Mouse (Mus musculus): ENCODE measurements around the gene Polr2a. TPM values are rescaled to one million over a fixed set of nuclear protein-coding genes. Genes with fewer than 3 reads are reported as not detected.

Polr2a gene
- polyA plus RNA-seq, 1 experiment from 2014 or later: 14.8 TPM

DNA sequence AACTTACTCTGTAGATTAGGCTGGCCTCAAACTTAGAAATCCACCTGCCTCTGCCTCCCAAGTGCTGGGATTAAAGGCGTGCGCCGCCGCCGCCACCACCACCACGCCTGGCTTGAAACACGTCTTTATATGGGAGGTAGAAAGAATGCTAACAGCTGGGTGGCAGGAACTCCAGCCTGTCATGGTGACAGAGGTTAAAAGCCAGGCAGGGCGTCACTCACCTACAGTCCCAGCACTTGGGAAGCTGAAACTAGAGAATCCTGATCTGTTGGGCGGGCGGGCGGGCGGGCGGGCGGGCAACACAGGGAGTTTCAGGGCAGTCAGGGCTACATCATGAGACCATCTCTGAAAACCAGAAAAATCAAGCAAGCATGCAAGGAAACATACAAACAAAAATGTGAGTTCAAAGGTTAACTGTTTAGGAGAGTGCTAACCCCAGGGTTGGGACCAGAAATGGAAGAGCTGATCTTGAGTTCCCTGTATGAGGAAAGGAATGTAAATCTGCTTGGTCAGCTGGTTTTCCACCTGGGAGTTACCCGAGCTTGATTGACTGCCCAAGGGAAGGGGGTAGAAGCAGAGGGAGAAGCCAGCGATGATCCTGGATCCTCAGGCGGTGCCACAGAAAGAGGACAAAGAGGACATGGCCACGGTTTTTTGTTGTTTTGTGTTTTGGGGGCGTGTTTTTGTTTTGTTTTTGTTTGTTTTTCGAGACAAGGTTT, 45.3 kb downstream of the Polr2a start:
- H3K9ac ChIP-seq (ENCODE audit: low read depth, low read length): no peak overlapping the region
- no peak overlapping the region for H3K4me3 ChIP-seq (ENCODE audit: low read length)
- no peaks in the 10 kb centered on the region for H3K9me3 ChIP-seq (ENCODE audit: control insufficient read depth, low read length)
- peaks cover 5% of the 10 kb centered on the region for H3K4me1 ChIP-seq (ENCODE audit: control insufficient read depth, insufficient read depth, low read length)
- H3K27ac ChIP-seq (ENCODE audit: low read length): no peak overlapping the region
- 81% methylated on average over 20 of the region's 20 CpGs for WGBS
- H3K27me3 ChIP-seq (replicated peaks; ENCODE audit: control insufficient read depth, insufficient read depth, low read length): no peaks in the 10 kb centered on the region
- H3K4me2 ChIP-seq (ENCODE audit: low read depth, low read length): no peak overlapping the region
- ATAC-seq: no peak
- no peaks in the 10 kb centered on the region for H3K36me3 ChIP-seq (ENCODE audit: control insufficient read depth, insufficient read depth, low read length)

DNA sequence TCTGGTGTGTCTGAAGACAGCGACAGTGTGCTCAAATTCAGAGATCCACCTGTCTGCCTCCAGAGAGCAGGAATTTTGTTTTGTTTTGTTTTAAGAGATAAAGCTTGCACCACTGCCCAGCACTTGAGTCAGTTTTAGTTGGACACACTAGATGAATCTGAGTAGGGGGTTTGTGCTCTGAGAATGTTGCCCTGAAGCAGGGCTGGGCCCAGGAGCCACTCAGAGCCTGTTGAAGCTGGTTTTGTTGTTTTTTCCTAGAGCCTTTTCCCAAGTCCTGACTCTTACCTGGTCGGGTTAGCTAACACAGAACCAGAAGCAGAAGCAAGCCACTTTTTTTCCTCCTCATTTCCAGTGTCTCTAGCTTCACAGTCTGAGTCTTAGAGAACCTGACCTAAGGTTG, 47.4 kb downstream of the Polr2a start:
- Histone ChIP-seq H3K9ac (ENCODE audit: low read depth, low read length) (no peak overlapping the region), H3K27ac (ENCODE audit: low read length) (no peak overlapping the region), H3K4me3 (ENCODE audit: low read length) (no peak overlapping the region), H3K9me3 (ENCODE audit: control insufficient read depth, low read length) (no peaks in the 10 kb centered on the region), H3K36me3 (ENCODE audit: control insufficient read depth, insufficient read depth, low read length) (no peaks in the 10 kb centered on the region), H3K27me3 (replicated peaks; ENCODE audit: control insufficient read depth, insufficient read depth, low read length) (no peaks in the 10 kb centered on the region), H3K4me2 (ENCODE audit: low read depth, low read length) (no peak overlapping the region), H3K4me1 (ENCODE audit: control insufficient read depth, insufficient read depth, low read length) (peaks cover 3% of the 10 kb centered on the region)
- no peak for ATAC-seq
- WGBS: 70% methylated on average over 2 of the region's 2 CpGs

GRCm38 (mm10) chr11:69710470-69710869, 48.0 kb downstream of the Polr2a start:
- Histone ChIP-seq H3K4me1 (ENCODE audit: control insufficient read depth, insufficient read depth, low read length) (no peaks in the 10 kb centered on the region; the same call in 1 of the 2 replicates), H3K4me2 (ENCODE audit: low read depth, low read length) (no peak overlapping the region), H3K27ac (ENCODE audit: low read length) (no peak overlapping the region), H3K9ac (ENCODE audit: low read depth, low read length) (no peak overlapping the region), H3K36me3 (ENCODE audit: control insufficient read depth, insufficient read depth, low read length) (no peaks in the 10 kb centered on the region), H3K4me3 (ENCODE audit: low read length) (no peak overlapping the region), H3K9me3 (ENCODE audit: control insufficient read depth, low read length) (no peaks in the 10 kb centered on the region), H3K27me3 (replicated peaks; ENCODE audit: control insufficient read depth, insufficient read depth, low read length) (no peaks in the 10 kb centered on the region)
- ATAC-seq: no peak
- WGBS: 74% methylated on average over 3 of the region's 3 CpGs

- Histone ChIP-seq H3K4me1 (ENCODE audit: control insufficient read depth, insufficient read depth, low read length) (no peaks in the 10 kb centered on the region), H3K9ac (ENCODE audit: low read depth, low read length) (peak overlapping the region; percentile 29; the same call in 1 of the 2 replicates), H3K36me3 (ENCODE audit: control insufficient read depth, insufficient read depth, low read length) (no peaks in the 10 kb centered on the region), H3K9me3 (ENCODE audit: control insufficient read depth, low read length) (no peaks in the 10 kb centered on the region), H3K27me3 (replicated peaks; ENCODE audit: control insufficient read depth, insufficient read depth, low read length) (no peaks in the 10 kb centered on the region), H3K4me2 (ENCODE audit: low read depth, low read length) (no peak overlapping the region), H3K27ac (ENCODE audit: low read length) (no peak overlapping the region), H3K4me3 (ENCODE audit: low read length) (no peak overlapping the region)
- no peak for ATAC-seq
- 54% methylated on average over 11 of the region's 11 CpGs for WGBS
These were observed 48.6 kb downstream of the Polr2a start for GRCm38 (mm10) chr11:69709554-69710446.

- H3K4me1 ChIP-seq (ENCODE audit: control insufficient read depth, insufficient read depth, low read length): no peaks in the 10 kb centered on the region
- 74% methylated on average over 3 of the region's 3 CpGs for WGBS
- H3K4me2 ChIP-seq (ENCODE audit: low read depth, low read length): no peak overlapping the region
- no peak for ATAC-seq
- no peak overlapping the region for H3K9ac ChIP-seq (ENCODE audit: low read depth, low read length)
- no peak overlapping the region for H3K4me3 ChIP-seq (ENCODE audit: low read length)
- no peaks in the 10 kb centered on the region for H3K36me3 ChIP-seq (ENCODE audit: control insufficient read depth, insufficient read depth, low read length)
- no peak overlapping the region for H3K27ac ChIP-seq (ENCODE audit: low read length)
- H3K27me3 ChIP-seq (replicated peaks; ENCODE audit: control insufficient read depth, insufficient read depth, low read length): no peaks in the 10 kb centered on the region
- H3K9me3 ChIP-seq (ENCODE audit: control insufficient read depth, low read length): no peaks in the 10 kb centered on the region
These were observed 49.7 kb downstream of the Polr2a start for GRCm38 (mm10) chr11:69708614-69709265.

DNA sequence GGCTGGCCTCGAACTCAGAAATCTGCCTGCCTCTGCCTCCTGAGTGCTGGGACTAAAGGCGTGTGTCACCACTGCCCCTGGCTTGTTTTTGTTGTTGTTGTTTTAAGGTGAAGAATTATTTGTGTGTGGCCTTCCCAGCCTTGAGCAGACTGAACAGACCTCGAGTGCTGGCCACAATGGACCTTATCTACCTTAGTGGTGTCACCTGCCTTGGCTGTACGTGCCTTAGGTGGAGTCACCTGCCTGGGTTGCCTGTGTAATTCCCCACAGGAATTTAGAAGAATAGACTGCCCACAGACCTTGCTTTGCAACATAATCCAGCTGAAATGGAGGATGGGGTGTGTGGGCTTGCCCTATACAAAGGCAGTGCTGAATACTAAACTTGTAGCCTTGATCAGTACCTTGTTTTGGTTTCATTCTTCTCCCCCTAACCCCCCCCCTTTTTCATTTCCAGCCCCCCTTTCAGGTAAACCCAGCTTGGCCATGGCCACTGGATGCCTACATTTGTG, 50.5 kb downstream of the Polr2a start:
- H3K4me3 ChIP-seq (ENCODE audit: low read length): no peak overlapping the region
- H3K27ac ChIP-seq (ENCODE audit: low read length): no peak overlapping the region
- no peak for ATAC-seq
- 80% methylated on average over 4 of the region's 4 CpGs for WGBS
- H3K9ac ChIP-seq (ENCODE audit: low read depth, low read length): no peak overlapping the region
- H3K27me3 ChIP-seq (replicated peaks; ENCODE audit: control insufficient read depth, insufficient read depth, low read length): no peaks in the 10 kb centered on the region
- H3K36me3 ChIP-seq (ENCODE audit: control insufficient read depth, insufficient read depth, low read length): no peaks in the 10 kb centered on the region
- H3K4me1 ChIP-seq (ENCODE audit: control insufficient read depth, insufficient read depth, low read length): no peaks in the 10 kb centered on the region
- H3K9me3 ChIP-seq (ENCODE audit: control insufficient read depth, low read length): no peaks in the 10 kb centered on the region
- no peak overlapping the region for H3K4me2 ChIP-seq (ENCODE audit: low read depth, low read length)

GRCm38 (mm10) chr11:69707480-69707847, 51.0 kb downstream of the Polr2a start:
- H3K4me2 ChIP-seq (ENCODE audit: low read depth, low read length): no peak overlapping the region
- no peaks in the 10 kb centered on the region for H3K27me3 ChIP-seq (replicated peaks; ENCODE audit: control insufficient read depth, insufficient read depth, low read length)
- ATAC-seq: no peak
- H3K4me1 ChIP-seq (ENCODE audit: control insufficient read depth, insufficient read depth, low read length): no peaks in the 10 kb centered on the region
- H3K9ac ChIP-seq (ENCODE audit: low read depth, low read length): no peak overlapping the region
- no peaks in the 10 kb centered on the region for H3K36me3 ChIP-seq (ENCODE audit: control insufficient read depth, insufficient read depth, low read length)
- H3K9me3 ChIP-seq (ENCODE audit: control insufficient read depth, low read length): no peaks in the 10 kb centered on the region
- 85% methylated on average over 4 of the region's 4 CpGs for WGBS
- H3K4me3 ChIP-seq (ENCODE audit: low read length): no peak overlapping the region
- H3K27ac ChIP-seq (ENCODE audit: low read length): no peak overlapping the region

DNA sequence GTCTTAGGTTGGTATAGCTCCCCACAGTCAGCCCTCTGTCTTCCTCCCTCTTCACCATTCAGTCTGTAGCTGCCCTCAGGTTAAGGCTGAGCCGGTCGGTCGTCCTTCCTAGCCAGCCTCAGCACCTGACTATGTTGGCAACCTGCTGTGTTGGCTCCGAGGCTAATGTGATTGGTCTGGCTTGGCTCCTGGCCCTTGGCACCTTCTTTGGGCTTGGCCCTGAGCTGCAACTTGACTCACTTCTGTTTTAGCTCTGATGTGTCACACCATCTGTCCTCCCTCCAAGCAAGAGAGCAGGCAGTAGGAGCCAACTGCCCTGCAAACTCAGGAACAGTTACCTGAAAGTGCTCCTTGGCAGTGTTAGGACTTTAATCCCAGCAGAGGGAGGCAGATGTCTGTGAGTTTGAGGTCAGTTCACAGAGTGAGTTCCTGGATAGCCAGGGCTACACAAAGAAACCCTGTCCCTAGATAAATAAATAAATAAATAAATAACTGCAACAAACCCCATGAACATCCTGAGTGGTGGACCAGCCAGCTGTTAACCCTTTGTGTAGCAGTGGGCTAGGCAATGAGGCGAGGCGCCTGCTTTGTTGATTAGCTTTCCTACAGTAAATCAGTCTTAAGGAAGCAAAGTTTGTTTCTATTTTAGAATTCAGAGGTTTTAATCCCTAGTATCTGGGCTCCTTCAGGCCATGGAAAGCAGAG, 51.5 kb downstream of the Polr2a start:
- no peak overlapping the region for H3K4me3 ChIP-seq (ENCODE audit: low read length)
- no peak overlapping the region for H3K27ac ChIP-seq (ENCODE audit: low read length)
- 48% methylated on average over 6 of the region's 6 CpGs for WGBS
- no peak overlapping the region for H3K9ac ChIP-seq (ENCODE audit: low read depth, low read length)
- H3K4me1 ChIP-seq (ENCODE audit: control insufficient read depth, insufficient read depth, low read length): no peaks in the 10 kb centered on the region
- no peaks in the 10 kb centered on the region for H3K36me3 ChIP-seq (ENCODE audit: control insufficient read depth, insufficient read depth, low read length)
- no peak for ATAC-seq
- no peak overlapping the region for H3K4me2 ChIP-seq (ENCODE audit: low read depth, low read length)
- H3K27me3 ChIP-seq (replicated peaks; ENCODE audit: control insufficient read depth, insufficient read depth, low read length): no peaks in the 10 kb centered on the region
- no peaks in the 10 kb centered on the region for H3K9me3 ChIP-seq (ENCODE audit: control insufficient read depth, low read length)

- no peak overlapping the region for H3K27ac ChIP-seq (ENCODE audit: low read length)
- H3K9ac ChIP-seq (ENCODE audit: low read depth, low read length): no peak overlapping the region
- H3K4me1 ChIP-seq (ENCODE audit: control insufficient read depth, insufficient read depth, low read length): no peaks in the 10 kb centered on the region
- no peaks in the 10 kb centered on the region for H3K36me3 ChIP-seq (ENCODE audit: control insufficient read depth, insufficient read depth, low read length)
- no peaks in the 10 kb centered on the region for H3K27me3 ChIP-seq (replicated peaks; ENCODE audit: control insufficient read depth, insufficient read depth, low read length)
- no peak for ATAC-seq
- no peaks in the 10 kb centered on the region for H3K9me3 ChIP-seq (ENCODE audit: control insufficient read depth, low read length)
- WGBS: 44% methylated on average over 2 of the region's 2 CpGs
- no peak overlapping the region for H3K4me3 ChIP-seq (ENCODE audit: low read length)
- H3K4me2 ChIP-seq (ENCODE audit: low read depth, low read length): no peak overlapping the region
These were observed 53.8 kb downstream of the Polr2a start for GRCm38 (mm10) chr11:69704613-69705010.

All from intestine, embryonic 16.5 days (tissue).